Mouse (Mus musculus): ENCODE data around the gene Fahd2a. TPM values are rescaled to one million over a fixed set of nuclear protein-coding genes. Genes with fewer than 3 reads are reported as not detected.

Fahd2a gene
- total RNA-seq, 2 experiments from 2014 or later, result 22.0 to 22.8 TPM

DNA sequence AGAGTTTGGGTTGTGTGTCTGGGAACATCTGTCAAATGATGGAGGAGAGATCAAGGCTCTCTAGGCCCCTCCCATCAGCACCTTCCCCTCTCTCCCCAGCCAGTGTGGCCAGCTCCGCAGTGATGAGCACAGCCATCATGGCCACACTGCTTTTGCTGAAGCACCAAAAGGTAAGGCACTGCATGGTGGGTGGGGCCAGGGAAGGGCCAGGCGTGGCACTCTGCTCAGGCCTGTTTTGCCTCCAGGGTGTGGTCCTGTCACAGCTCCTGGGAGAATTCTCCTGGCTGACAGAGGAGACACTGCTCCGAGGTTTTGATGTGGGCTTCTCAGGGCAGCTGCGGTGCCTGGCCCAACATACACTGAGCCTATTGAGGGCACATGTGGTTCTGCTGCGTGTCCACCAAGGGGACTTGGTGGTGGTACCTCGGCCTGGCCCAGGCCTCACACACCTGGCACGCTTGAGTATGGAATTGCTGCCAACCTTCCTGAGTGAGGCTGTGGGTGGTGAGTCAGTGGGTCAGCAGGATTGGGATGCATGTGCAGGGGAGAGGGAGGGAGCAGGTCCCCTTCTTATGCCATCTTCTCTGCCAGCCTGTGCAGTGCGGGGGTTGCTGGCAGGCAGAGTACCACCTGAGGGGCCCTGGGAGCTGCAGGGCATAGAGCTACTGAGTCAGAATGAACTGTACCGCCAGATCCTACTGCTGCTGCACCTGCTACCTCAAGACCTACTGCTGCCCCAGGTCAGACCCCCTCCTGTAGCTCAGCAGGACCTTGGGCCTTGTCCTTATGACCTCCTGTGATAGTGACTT, 10.7 kb downstream of the Fahd2a start:
- no peak for DNase-seq (ENCODE audit: low spot score)

DNA sequence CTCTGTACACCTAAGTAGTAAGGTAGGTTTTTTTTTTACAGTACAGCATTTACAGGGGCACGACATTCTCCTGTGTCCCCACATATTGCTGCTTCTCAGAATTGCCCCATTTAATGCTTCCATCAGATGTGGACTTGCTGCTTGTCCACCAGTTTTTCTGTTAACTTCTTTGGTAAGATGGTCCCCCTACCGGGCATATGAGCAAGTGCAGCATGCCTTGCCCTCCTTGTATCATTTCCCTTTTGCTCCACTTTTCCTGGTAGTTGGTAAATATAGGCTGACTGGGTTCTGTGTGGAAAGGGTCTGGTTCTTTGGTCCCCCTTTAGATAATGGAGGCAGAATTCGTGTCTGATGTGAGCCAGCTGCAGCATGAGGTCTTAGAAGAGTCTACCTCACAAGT, 14.1 kb downstream of the Fahd2a start:
- DNase-seq (ENCODE audit: low spot score), result peak; percentile 25

DNA sequence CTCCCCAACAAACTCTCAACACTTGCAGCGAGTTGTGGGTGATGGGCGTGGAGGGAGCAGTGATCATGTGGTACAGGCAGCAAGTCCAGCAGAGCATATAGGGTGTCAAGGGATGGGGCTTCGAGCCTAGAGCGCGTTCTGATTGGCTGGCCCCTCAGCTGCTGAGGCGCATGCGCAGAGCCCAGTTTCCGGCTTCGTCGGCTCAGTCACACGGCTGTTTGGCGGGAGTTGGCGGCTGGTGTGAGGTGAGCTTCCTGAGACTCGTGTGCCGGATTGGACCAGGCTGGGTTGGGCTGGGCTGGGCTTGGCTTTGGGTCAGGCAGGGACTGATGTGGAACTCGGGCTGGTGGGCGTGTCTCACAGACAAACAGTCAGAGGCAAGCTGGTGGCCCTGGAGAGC, 19.4 kb downstream of the Fahd2a start, which contains the start of gene Gpat2:
Gene Gpat2 (plus strand): TSS at position 223 of the 400 bp plus-strand sequence.
- no peak for DNase-seq (ENCODE audit: low spot score)

GRCm38 (mm10) chr2:127418266-127418970, 25.9 kb downstream of the Fahd2a start:
- DNase-seq (ENCODE audit: low spot score), result no peak

- no peak for DNase-seq (ENCODE audit: low spot score)
Measured at GRCm38 (mm10) chr2:127416706-127417105, 27.7 kb downstream of the Fahd2a start.

GRCm38 (mm10) chr2:127415806-127416205, 28.6 kb downstream of the Fahd2a start:
- no peak for DNase-seq (ENCODE audit: low spot score)

DNA sequence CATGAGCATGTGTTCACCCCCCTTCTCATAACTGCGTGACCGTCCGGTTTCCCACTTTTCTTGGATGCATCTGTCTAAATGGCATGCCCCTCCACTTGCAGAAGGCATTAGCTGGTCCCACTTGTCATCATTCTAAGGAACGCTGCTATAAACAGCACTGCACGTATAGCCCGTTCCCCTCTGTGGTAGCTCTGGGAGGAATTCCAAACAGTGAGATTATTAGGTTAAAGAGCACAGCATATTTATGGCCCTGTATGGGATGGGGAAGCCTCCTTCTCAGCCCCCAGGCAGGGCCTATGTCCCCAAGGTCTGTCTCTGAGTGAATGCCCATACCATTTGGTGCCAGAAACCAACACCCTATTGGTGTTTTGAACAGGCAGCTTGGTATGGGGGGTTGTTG, 33.2 kb downstream of the Fahd2a start:
- DNase-seq (ENCODE audit: low spot score), result no peak

- DNase-seq (ENCODE audit: low spot score), result no peak
Measured at GRCm38 (mm10) chr2:127398738-127399137, 45.6 kb downstream of the Fahd2a start.

DNA sequence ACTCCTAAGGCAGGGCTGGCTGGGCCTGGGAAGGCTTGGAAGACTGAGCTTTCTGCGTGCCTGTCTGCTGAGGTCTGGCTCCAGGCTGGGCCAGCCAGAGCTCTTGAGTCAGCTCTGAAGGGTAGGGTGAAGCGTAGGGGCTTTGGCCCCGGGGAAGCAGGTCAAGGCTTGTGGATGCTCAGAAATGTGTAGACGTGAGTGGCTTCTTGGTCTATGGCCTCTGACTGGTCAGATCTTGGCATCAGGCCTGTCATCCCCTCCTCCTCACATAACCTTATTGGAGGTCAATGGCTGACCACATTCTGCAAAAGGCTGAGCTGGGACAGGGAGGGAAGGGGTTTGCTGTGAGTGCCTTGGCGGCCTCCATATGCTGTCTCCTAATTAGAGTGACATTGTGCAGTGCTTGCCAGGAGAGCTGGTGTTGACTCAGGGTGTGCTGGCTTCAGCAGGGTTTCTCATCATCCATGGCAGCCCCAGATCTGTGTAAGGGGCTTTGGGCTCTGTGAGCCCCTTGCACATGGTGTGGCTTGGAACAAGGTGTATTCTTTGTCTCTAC, 49.7 kb downstream of the Fahd2a start:
- DNase-seq (ENCODE audit: low spot score), result no peak

GRCm38 (mm10) chr2:127391323-127391722, 53.0 kb downstream of the Fahd2a start:
- DNase-seq (ENCODE audit: low spot score), result no peak

- DNase-seq (ENCODE audit: low spot score), result no peak
Measured at GRCm38 (mm10) chr2:127390846-127391245, 53.5 kb downstream of the Fahd2a start.

DNA sequence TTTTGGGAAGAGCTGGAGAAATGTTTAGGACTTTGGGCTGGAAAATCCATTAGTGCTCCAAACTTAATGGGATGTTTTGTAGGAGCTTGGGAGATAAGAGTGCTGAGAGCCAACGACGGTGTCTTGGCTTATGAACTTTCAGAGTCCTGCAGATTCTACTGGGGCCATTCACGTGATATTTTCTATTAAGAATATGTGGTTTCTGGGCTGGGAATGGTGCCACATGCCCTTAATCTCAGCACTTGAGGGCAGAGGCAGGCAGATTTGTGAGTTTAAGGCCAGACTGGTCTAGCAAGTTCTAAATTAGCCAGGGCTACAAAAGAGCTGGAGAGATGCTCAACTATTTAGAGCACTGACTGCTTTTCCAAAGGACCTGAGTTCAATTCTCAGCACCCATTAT, 54.0 kb downstream of the Fahd2a start:
- DNase-seq (ENCODE audit: low spot score), result no peak

DNA sequence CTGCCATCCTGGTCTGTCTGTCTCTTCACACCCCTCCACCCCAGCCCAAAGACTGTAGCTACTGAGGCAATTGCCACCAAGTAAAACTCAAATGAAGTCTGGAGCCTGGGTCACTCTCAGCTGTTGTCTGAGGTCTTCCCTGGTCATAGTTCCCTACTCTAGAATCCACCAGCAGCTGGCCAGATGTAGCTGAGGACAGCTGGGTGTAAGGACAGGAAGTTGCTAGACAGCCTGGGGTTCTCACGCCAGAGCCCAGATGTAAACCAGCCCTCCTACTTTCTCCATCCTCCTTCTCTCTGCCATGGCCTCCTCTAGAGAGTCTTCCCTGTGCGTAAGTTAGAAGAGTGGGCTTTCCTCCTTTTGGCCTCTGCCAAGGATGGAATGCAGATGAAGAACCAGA, 56.8 kb downstream of the Fahd2a start:
- DNase-seq (ENCODE audit: low spot score), result no peak

Other genes starting within 250 kb of the Fahd2a start
- gene 1810024B03Rik, start 236.3 kb downstream of the Fahd2a start, total RNA-seq (2021), result under 1 TPM; 0.71 to 0.97 TPM
- 10 to 100 TPM; 47.2 TPM for gene Snrnp200, start 236.2 kb downstream of the Fahd2a start, total RNA-seq (2021)
- 10 to 100 TPM; 51.0 to 55.1 TPM for gene Ciao1, start 196.7 kb downstream of the Fahd2a start, total RNA-seq (2021)
- 10 to 100 TPM; 22.2 to 28.1 TPM for gene Tmem127, start 196.7 kb downstream of the Fahd2a start, total RNA-seq (2021)
- gene Stard7, start 174.3 kb downstream of the Fahd2a start, total RNA-seq (2021), result 100 to 1,000 TPM; 107 to 134 TPM
- under 1 TPM; 0.37 to 1.00 TPM for gene Dusp2, start 108.4 kb downstream of the Fahd2a start, total RNA-seq (2021)
- gene Astl, start 105.9 kb downstream of the Fahd2a start, total RNA-seq (2021), result not detected
- gene Adra2b, start 81.4 kb downstream of the Fahd2a start, total RNA-seq (2021), result under 1 TPM; 0.40 to 0.71 TPM
- not detected for gene Gpat2, start 19.4 kb downstream of the Fahd2a start, total RNA-seq (2021)
- gene Kcnip3, start 77.5 kb upstream of the Fahd2a start, total RNA-seq (2021), result under 1 TPM; 0.21 to 0.43 TPM
- gene Prom2, start 96.9 kb upstream of the Fahd2a start, total RNA-seq (2021), result not detected
- 1 to 10 TPM; 2.0 to 3.0 TPM for gene Zfp661, start 142.5 kb upstream of the Fahd2a start, total RNA-seq (2021)
- gene Mrps5, start 142.7 kb upstream of the Fahd2a start, total RNA-seq (2021), result 10 to 100 TPM; 69.3 to 82.2 TPM
- 1 to 10 TPM; 1.6 to 1.9 TPM for gene Mal, start 212.1 kb upstream of the Fahd2a start, total RNA-seq (2021)